Mouse (Mus musculus) macrophage (primary cell): ENCODE results near the gene Zcwpw1. TPM values are rescaled to one million over a fixed set of nuclear protein-coding genes. Genes with fewer than 3 reads are reported as not detected.
A peak's percentile ranks its signal among the peaks of the same experiment; 100 is the strongest.

Experiments
- H3K27ac ChIP-seq: fragments of 350-480 bp; formaldehyde crosslinking; 2 replicates; pipeline ENCODE4 v1.9.0; 2021
- H3K36me3 ChIP-seq: fragments of 350-480 bp; formaldehyde crosslinking; 2 replicates; pipeline ENCODE4 v1.9.0; 2021; ENCODE audit errors: inconsistent target
- H3K4me3 ChIP-seq: fragments of 350-480 bp; formaldehyde crosslinking; 2 replicates; pipeline ENCODE4 v1.9.0; 2021; ENCODE audit errors: inconsistent target
- H3K79me2 ChIP-seq: fragments of 350-480 bp; formaldehyde crosslinking; 2 replicates; pipeline ENCODE4 v1.9.0; 2021; ENCODE audit errors: inconsistent target
- WGBS: methylation state at CpG from one replicate; pipeline ENCODE4 v1.1.7; 2026; ENCODE audit warnings: inconsistent platforms; ENCODE audit not compliant: missing documents; 5-methylcytosine and 5-hydroxymethylcytosine counted together
- polyA plus RNA-seq: library from polyadenylated mRNA; stranded (reverse); fragments of 250-400 nt; gene quantifications from 3 replicates; pipeline ENCODE4 v1.2.4, GENCODE M21; 2018; ENCODE audit warnings: inconsistent platforms

The Zcwpw1 gene
- polyA plus RNA-seq, 1 experiment from 2014 or later: 2.8 TPM

GRCm38 (mm10) chr5:137785164-137786031 lies 2.2 kb upstream of the Zcwpw1 start:
- Histone ChIP-seq H3K36me3 (peaks cover 19% of the 10 kb centered on the region), H3K27ac (peak overlapping the region; percentile 56), H3K4me3 (peak overlapping the region; percentile 57), H3K79me2 (peaks cover 44% of the 10 kb centered on the region)
- WGBS: 2% methylated on average over 44 of the region's 62 CpGs

GRCm38 (mm10) chr5:137786109-137786942 lies 1.3 kb upstream of the Zcwpw1 start:
- Histone ChIP-seq H3K4me3 (peak overlapping the region; percentile 57), H3K36me3 (peaks cover 19% of the 10 kb centered on the region), H3K79me2 (peaks cover 41% of the 10 kb centered on the region), H3K27ac (peak overlapping the region; percentile 96)
- WGBS: under 1% methylated on average over 76 of the region's 79 CpGs

- no peak overlapping the region for H3K4me3 ChIP-seq
- H3K36me3 ChIP-seq: peaks cover 2% of the 10 kb centered on the region; the same call in 1 of the 2 replicates
- H3K79me2 ChIP-seq: peaks cover 24% of the 10 kb centered on the region
- 76% methylated on average over 23 of the region's 24 CpGs for WGBS
- no peak overlapping the region for H3K27ac ChIP-seq
Observed at GRCm38 (mm10) chr5:137788171-137788570, 573 bp downstream of the Zcwpw1 start.

DNA sequence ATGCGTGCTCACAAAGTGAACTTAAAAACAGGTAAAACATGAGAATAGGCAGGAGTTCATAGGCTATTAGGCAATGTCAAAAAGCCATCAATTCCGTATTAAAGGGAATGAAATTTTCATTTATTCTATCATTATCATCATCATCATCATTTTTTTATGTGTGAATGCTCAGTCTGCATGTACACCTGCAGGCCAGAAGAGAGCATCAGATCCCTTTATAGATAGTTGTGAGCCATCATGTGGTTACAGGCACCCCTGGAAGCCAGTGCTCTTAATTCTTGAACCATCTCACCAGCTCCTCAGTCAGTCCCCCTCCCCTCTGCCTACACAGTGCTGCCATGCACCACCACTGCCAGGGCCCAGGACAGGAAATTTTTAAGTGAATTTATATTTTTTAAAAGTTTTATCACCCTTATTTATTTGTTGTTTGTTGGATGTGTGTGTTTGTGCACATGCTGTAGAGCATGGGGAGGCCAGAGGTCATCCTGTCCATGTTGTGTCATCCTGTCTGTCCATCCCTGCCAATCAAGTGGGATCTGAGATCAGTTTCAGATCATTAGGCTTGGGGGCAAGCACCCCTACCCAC lies 1.4 kb downstream of the Zcwpw1 start:
- WGBS: 80% methylated on average over 2 of the region's 2 CpGs
- no peak overlapping the region for H3K27ac ChIP-seq
- no peaks in the 10 kb centered on the region for H3K36me3 ChIP-seq
- peaks cover 15% of the 10 kb centered on the region for H3K79me2 ChIP-seq
- H3K4me3 ChIP-seq: no peak overlapping the region

DNA sequence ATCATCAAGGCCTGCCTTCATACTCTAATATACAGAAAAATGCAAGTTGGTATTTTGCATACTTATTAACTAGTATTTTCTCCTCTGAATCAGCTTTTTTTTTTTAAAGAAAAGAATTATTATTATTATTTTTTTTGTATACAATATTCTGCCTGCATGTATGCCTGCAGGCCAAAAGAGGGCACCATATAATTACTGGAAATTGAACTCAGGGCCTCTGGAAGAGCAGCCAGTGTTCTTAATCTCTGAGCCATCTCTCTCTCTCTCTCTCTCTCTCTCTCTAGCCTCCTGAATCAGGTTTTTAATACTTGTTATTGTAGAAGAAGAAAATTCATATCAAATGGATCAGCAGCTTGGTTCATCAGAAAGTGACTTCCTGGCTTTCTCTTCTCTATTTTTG lies 4.0 kb downstream of the Zcwpw1 start:
- Histone ChIP-seq H3K79me2 (no peaks in the 10 kb centered on the region), H3K27ac (no peak overlapping the region), H3K36me3 (no peaks in the 10 kb centered on the region), H3K4me3 (no peak overlapping the region)

GRCm38 (mm10) chr5:137796606-137797005 lies 9.0 kb downstream of the Zcwpw1 start:
- no peak overlapping the region for H3K4me3 ChIP-seq
- H3K27ac ChIP-seq: no peak overlapping the region
- no peaks in the 10 kb centered on the region for H3K36me3 ChIP-seq
- H3K79me2 ChIP-seq: no peaks in the 10 kb centered on the region
- WGBS: 58% methylated on average over 3 of the region's 3 CpGs

DNA sequence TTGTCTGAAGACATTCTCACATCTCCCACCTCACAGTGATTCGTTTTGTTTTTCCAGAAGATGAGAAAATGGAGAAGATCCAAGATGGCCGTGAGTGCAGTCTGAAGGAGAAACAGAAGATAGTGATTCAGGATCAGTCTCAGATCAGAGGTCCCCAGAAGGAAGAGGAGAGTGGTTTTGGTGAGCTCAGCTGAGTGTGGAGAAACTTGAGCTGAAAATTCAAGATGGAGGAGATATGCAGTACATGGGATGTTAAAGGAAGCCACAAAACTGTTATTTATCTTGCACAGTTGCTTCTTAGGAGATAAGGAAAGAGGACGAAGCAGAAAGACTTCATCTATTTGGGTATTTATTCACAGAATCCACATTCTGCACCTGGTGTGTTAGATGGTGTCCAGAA lies 13.3 kb downstream of the Zcwpw1 start:
- no peaks in the 10 kb centered on the region for H3K79me2 ChIP-seq
- 96% methylated on average over 3 of the region's 3 CpGs for WGBS
- no peak overlapping the region for H3K4me3 ChIP-seq
- H3K36me3 ChIP-seq: no peaks in the 10 kb centered on the region
- no peak overlapping the region for H3K27ac ChIP-seq

DNA sequence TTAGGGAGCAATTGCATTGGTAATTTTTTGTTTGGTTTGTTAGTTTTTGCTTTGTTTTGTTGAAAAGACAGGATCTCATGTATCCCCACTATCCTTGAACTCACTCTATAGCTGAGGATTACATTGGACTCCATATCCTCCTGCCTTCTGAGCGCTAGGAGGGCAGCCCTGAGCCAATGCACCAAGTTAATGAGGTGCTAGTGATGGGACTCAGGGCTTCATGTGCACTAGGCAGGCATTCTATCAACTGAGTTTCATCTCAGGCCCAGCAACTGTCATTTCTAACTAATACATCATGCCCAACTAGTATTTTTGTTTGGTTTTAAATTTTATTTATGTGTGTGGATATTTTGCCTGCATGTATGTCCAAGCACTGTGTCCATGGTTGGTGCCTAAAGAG lies 18.6 kb downstream of the Zcwpw1 start:
- Histone ChIP-seq H3K27ac (no peak overlapping the region), H3K4me3 (no peak overlapping the region), H3K79me2 (no peaks in the 10 kb centered on the region), H3K36me3 (no peaks in the 10 kb centered on the region)
- 92% methylated on average over 1 of the region's 1 CpGs for WGBS

GRCm38 (mm10) chr5:137808316-137808715 lies 20.7 kb downstream of the Zcwpw1 start:
- 100% methylated on average over 5 of the region's 5 CpGs for WGBS
- Histone ChIP-seq H3K79me2 (no peaks in the 10 kb centered on the region), H3K36me3 (no peaks in the 10 kb centered on the region), H3K27ac (no peak overlapping the region), H3K4me3 (no peak overlapping the region)

- WGBS: 55% methylated on average over 4 of the region's 4 CpGs
- Histone ChIP-seq H3K79me2 (no peaks in the 10 kb centered on the region), H3K4me3 (no peak overlapping the region), H3K36me3 (no peaks in the 10 kb centered on the region), H3K27ac (peak overlapping the region; percentile 46)
Observed at GRCm38 (mm10) chr5:137817466-137818222, 30.0 kb downstream of the Zcwpw1 start.

- Histone ChIP-seq H3K4me3 (no peak overlapping the region), H3K36me3 (no peaks in the 10 kb centered on the region), H3K27ac (no peak overlapping the region), H3K79me2 (no peaks in the 10 kb centered on the region)
- WGBS: 95% methylated on average over 4 of the region's 4 CpGs
Observed at GRCm38 (mm10) chr5:137822126-137822525, 34.5 kb downstream of the Zcwpw1 start.

DNA sequence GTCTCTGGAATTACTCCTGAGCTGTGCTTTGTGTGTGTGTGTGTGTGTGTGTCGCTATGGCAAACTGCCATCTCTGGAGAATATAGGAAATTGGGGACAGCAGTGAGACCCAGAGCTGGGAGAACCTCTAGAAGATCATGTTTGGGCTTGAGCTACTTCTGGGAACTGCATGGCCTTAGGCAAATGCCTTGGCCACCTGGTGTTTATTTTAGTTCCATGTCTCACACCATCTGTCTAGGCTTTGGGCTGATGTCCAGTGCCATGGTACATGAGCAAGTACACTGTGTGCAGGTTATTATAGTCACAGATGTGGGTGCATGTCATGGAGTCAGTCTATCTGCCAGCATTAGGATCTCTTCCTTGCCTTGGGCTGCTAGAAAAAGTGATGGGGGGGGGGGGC lies 35.0 kb downstream of the Zcwpw1 start:
- H3K79me2 ChIP-seq: no peaks in the 10 kb centered on the region
- H3K36me3 ChIP-seq: no peaks in the 10 kb centered on the region
- WGBS: 90% methylated on average over 1 of the region's 1 CpGs
- no peak overlapping the region for H3K27ac ChIP-seq
- no peak overlapping the region for H3K4me3 ChIP-seq

DNA sequence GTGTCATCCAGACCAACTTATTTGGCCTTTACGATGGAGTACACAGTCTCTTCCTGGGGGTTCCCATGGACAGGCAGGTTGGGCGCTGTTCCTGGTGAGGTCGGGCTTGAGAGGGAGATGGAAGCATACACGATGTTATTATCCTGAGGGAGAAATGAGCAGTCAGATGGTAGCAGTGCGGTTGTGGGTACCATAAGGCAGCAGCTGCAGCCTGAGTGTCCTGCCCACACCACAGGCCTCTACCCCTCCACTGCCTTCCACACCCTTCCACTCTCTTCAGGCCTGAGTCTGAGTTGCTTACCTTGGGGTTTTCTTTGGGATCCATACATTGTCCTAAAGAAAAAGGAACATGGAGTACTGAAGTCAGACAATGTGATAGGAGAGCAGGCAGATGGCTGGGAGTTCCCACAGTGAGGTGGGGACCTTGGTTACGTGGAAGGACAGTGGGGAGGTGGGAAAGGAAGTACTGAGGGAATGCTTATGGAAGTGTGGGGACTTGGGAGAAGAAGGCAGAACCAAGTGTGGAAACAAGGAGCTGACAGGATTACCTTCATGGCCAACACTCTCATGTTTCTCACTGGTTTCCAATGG lies 36.0 kb downstream of the Zcwpw1 start:
- H3K79me2 ChIP-seq: no peaks in the 10 kb centered on the region
- WGBS: 55% methylated on average over 6 of the region's 6 CpGs
- no peak overlapping the region for H3K4me3 ChIP-seq
- H3K36me3 ChIP-seq: no peaks in the 10 kb centered on the region
- H3K27ac ChIP-seq: peak overlapping the region; percentile 63

GRCm38 (mm10) chr5:137825030-137825429 lies 37.4 kb downstream of the Zcwpw1 start:
- H3K27ac ChIP-seq: peak overlapping the region; percentile 63
- H3K36me3 ChIP-seq: no peaks in the 10 kb centered on the region
- H3K4me3 ChIP-seq: no peak overlapping the region
- 10% methylated on average over 3 of the region's 3 CpGs for WGBS
- H3K79me2 ChIP-seq: no peaks in the 10 kb centered on the region
